Mouse (Mus musculus) testis, adult 2 months (tissue): ENCODE measurements at regions not wholly inside any gene's neighbourhood (a gene's known extent, or its start where the extent isn't known, plus 50 kb on each side); places are given as distances from the start of the nearest gene placed in this dataset.

Source experiments
- CTCF ChIP-seq: fragments of 200-500 bp; IDR thresholded peaks from 2 replicates; pipeline ENCODE4 v1.5.1; 2012; ENCODE audit warnings: low read depth, mild to moderate bottlenecking, inconsistent platforms, low read length, moderate library complexity; ENCODE audit not compliant: control insufficient read depth, insufficient read depth, insufficient replicate concordance
- POLR2A ChIP-seq: fragments of 200-500 bp; IDR thresholded peaks from 2 replicates; pipeline ENCODE4 v1.6.1; 2012; ENCODE audit warnings: low read depth, mild to moderate bottlenecking, inconsistent platforms, low read length, moderate library complexity; ENCODE audit not compliant: control insufficient read depth

DNA sequence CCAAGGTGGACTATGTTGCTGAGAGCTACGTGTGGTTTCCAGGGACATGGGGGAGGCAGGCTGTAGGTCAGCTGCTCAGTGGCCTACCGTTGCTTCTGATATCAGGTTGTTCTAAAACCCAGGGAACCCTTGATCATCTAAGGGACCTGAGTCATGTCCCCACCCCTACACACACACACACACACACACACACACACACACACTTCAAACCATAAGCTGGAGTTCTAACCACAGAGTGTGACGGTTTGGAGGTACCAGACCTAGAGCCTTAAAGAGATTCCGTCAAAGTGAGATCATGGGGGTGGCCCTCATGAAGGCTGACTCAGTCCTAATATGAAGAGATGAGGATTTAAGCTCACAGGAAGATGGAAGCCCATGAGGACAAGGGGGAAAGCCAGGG is 130.8 kb upstream of the Id2 start:
- TF ChIP-seq CTCF: no peak
- TF ChIP-seq POLR2A: no peak
